Mouse (Mus musculus): Measurements from ENCODE around the gene Snai3. TPM values are rescaled to one million over a fixed set of nuclear protein-coding genes. Genes with fewer than 3 reads are reported as not detected.

Gene Snai3
- polyA plus RNA-seq, 1 experiment from 2014 or later = not detected

- Histone ChIP-seq H3K4me1 (replicated peaks; ENCODE audit: control insufficient read depth, insufficient read depth, low read length) (peaks cover 23% of the 10 kb centered on the region), H3K27me3 (ENCODE audit: control insufficient read depth, insufficient read depth, low read length) (no peaks in the 10 kb centered on the region), H3K9me3 (ENCODE audit: control insufficient read depth, low read length) (no peaks in the 10 kb centered on the region), H3K9ac (peak within 1 kb of the TSS; percentile 82), H3K27ac (peak within 1 kb of the TSS; percentile 95), H3K36me3 (replicated peaks; ENCODE audit: control insufficient read depth, insufficient read depth) (peaks cover 10% of the 10 kb centered on the region), H3K4me3 (replicated peaks; ENCODE audit: low read length) (peak within 1 kb of the TSS; percentile 74), H3K4me2 (replicated peaks) (peak within 1 kb of the TSS; percentile 85)
- WGBS = under 1% methylated on average over 47 of the region's 47 CpGs
- ATAC-seq (ENCODE audit: low FRiP score) (peak; percentile 98), DNase-seq (ENCODE audit: low spot score) (peak; percentile 98)
Measured at GRCm38 (mm10) chr8:122443262-122444006, 17.1 kb downstream of the Snai3 start, which contains the start of gene Mvd. Mvd (minus strand) TSS chr8:122443422.

- no peak for DNase-seq (ENCODE audit: low spot score)
Measured at GRCm38 (mm10) chr8:122442781-122443180, 17.8 kb downstream of the Snai3 start.

GRCm38 (mm10) chr8:122442356-122442755, 18.2 kb downstream of the Snai3 start:
- Histone ChIP-seq H3K4me2 (replicated peaks) (peak overlapping the region; percentile 85), H3K36me3 (replicated peaks; ENCODE audit: control insufficient read depth, insufficient read depth) (peaks cover 21% of the 10 kb centered on the region), H3K27ac (peak overlapping the region; percentile 85), H3K4me1 (replicated peaks; ENCODE audit: control insufficient read depth, insufficient read depth, low read length) (peaks cover 23% of the 10 kb centered on the region), H3K9me3 (ENCODE audit: control insufficient read depth, low read length) (no peaks in the 10 kb centered on the region), H3K27me3 (ENCODE audit: control insufficient read depth, insufficient read depth, low read length) (no peaks in the 10 kb centered on the region), H3K9ac (peak overlapping the region; percentile 80), H3K4me3 (replicated peaks; ENCODE audit: low read length) (peak overlapping the region; percentile 74)
- DNase-seq (ENCODE audit: low spot score) (no peak), ATAC-seq (ENCODE audit: low FRiP score) (no peak)
- 14% methylated on average over 7 of the region's 7 CpGs for WGBS

More at GRCm38 (mm10) chr8:122442781-122443180, 17.8 kb downstream of the Snai3 start:
- no peaks in the 10 kb centered on the region for H3K9me3 ChIP-seq (ENCODE audit: control insufficient read depth, low read length)
- no peaks in the 10 kb centered on the region for H3K27me3 ChIP-seq (ENCODE audit: control insufficient read depth, insufficient read depth, low read length)
- peak overlapping the region; percentile 85 for H3K4me2 ChIP-seq (replicated peaks)
- H3K4me3 ChIP-seq (replicated peaks; ENCODE audit: low read length) = peak overlapping the region; percentile 74
- peak overlapping the region; percentile 80 for H3K9ac ChIP-seq
- peaks cover 23% of the 10 kb centered on the region for H3K4me1 ChIP-seq (replicated peaks; ENCODE audit: control insufficient read depth, insufficient read depth, low read length)
- H3K27ac ChIP-seq = peak overlapping the region; percentile 85
- no peak for ATAC-seq (ENCODE audit: low FRiP score)
- under 1% methylated on average over 11 of the region's 12 CpGs for WGBS
- H3K36me3 ChIP-seq (replicated peaks; ENCODE audit: control insufficient read depth, insufficient read depth) = peaks cover 17% of the 10 kb centered on the region

GRCm38 (mm10) chr8:122441326-122441725, 19.2 kb downstream of the Snai3 start:
- H3K4me3 ChIP-seq (replicated peaks; ENCODE audit: low read length) = no peak overlapping the region
- H3K27me3 ChIP-seq (ENCODE audit: control insufficient read depth, insufficient read depth, low read length) = no peaks in the 10 kb centered on the region
- no peak overlapping the region for H3K27ac ChIP-seq
- WGBS = 100% methylated on average over 1 of the region's 1 CpGs
- peaks cover 30% of the 10 kb centered on the region for H3K36me3 ChIP-seq (replicated peaks; ENCODE audit: control insufficient read depth, insufficient read depth)
- ATAC-seq (ENCODE audit: low FRiP score) (no peak), DNase-seq (ENCODE audit: low spot score) (no peak)
- H3K4me1 ChIP-seq (replicated peaks; ENCODE audit: control insufficient read depth, insufficient read depth, low read length) = peaks cover 23% of the 10 kb centered on the region
- H3K9me3 ChIP-seq (ENCODE audit: control insufficient read depth, low read length) = no peaks in the 10 kb centered on the region
- no peak overlapping the region for H3K4me2 ChIP-seq (replicated peaks)
- no peak overlapping the region for H3K9ac ChIP-seq

GRCm38 (mm10) chr8:122439336-122439735, 21.2 kb downstream of the Snai3 start:
- 96% methylated on average over 16 of the region's 16 CpGs for WGBS
- peaks cover 49% of the 10 kb centered on the region for H3K36me3 ChIP-seq (replicated peaks; ENCODE audit: control insufficient read depth, insufficient read depth)
- ATAC-seq (ENCODE audit: low FRiP score) = no peak

GRCm38 (mm10) chr8:122437708-122438331, 22.7 kb downstream of the Snai3 start:
- Histone ChIP-seq H3K36me3 (replicated peaks; ENCODE audit: control insufficient read depth, insufficient read depth) (peaks cover 61% of the 10 kb centered on the region), H3K9me3 (ENCODE audit: control insufficient read depth, low read length) (no peaks in the 10 kb centered on the region), H3K4me2 (replicated peaks) (no peak overlapping the region), H3K4me3 (replicated peaks; ENCODE audit: low read length) (no peak overlapping the region), H3K4me1 (replicated peaks; ENCODE audit: control insufficient read depth, insufficient read depth, low read length) (peaks cover 10% of the 10 kb centered on the region; the same call in 1 of the 2 replicates), H3K27me3 (ENCODE audit: control insufficient read depth, insufficient read depth, low read length) (peaks cover 3% of the 10 kb centered on the region; the same call in 1 of the 2 replicates), H3K9ac (no peak overlapping the region), H3K27ac (no peak overlapping the region)
- WGBS = 94% methylated on average over 13 of the region's 13 CpGs
- ATAC-seq (ENCODE audit: low FRiP score) (no peak), DNase-seq (ENCODE audit: low spot score) (no peak)

More at GRCm38 (mm10) chr8:122439336-122439735, 21.2 kb downstream of the Snai3 start:
- no peaks in the 10 kb centered on the region for H3K9me3 ChIP-seq (ENCODE audit: control insufficient read depth, low read length)
- H3K27me3 ChIP-seq (ENCODE audit: control insufficient read depth, insufficient read depth, low read length) = no peaks in the 10 kb centered on the region
- H3K27ac ChIP-seq = no peak overlapping the region
- no peak for DNase-seq (ENCODE audit: low spot score)
- H3K9ac ChIP-seq = no peak overlapping the region
- no peak overlapping the region for H3K4me3 ChIP-seq (replicated peaks; ENCODE audit: low read length)
- H3K4me2 ChIP-seq (replicated peaks) = no peak overlapping the region
- H3K4me1 ChIP-seq (replicated peaks; ENCODE audit: control insufficient read depth, insufficient read depth, low read length) = peaks cover 10% of the 10 kb centered on the region; the same call in 1 of the 2 replicates

GRCm38 (mm10) chr8:122436586-122437125, 23.9 kb downstream of the Snai3 start:
- Histone ChIP-seq H3K4me3 (replicated peaks; ENCODE audit: low read length) (no peak overlapping the region), H3K4me2 (replicated peaks) (no peak overlapping the region), H3K36me3 (replicated peaks; ENCODE audit: control insufficient read depth, insufficient read depth) (peaks cover 61% of the 10 kb centered on the region), H3K9ac (no peak overlapping the region), H3K9me3 (ENCODE audit: control insufficient read depth, low read length) (no peaks in the 10 kb centered on the region), H3K27ac (no peak overlapping the region), H3K27me3 (ENCODE audit: control insufficient read depth, insufficient read depth, low read length) (peaks cover 6% of the 10 kb centered on the region; the same call in 1 of the 2 replicates), H3K4me1 (replicated peaks; ENCODE audit: control insufficient read depth, insufficient read depth, low read length) (peaks cover 6% of the 10 kb centered on the region)
- no peak for DNase-seq (ENCODE audit: low spot score)
- ATAC-seq (ENCODE audit: low FRiP score) = no peak
- 90% methylated on average over 14 of the region's 20 CpGs for WGBS

- ATAC-seq (ENCODE audit: low FRiP score) (no peak), DNase-seq (ENCODE audit: low spot score) (no peak)
- H3K27me3 ChIP-seq (ENCODE audit: control insufficient read depth, insufficient read depth, low read length) = peaks cover 6% of the 10 kb centered on the region; the same call in 1 of the 2 replicates
- H3K9ac ChIP-seq = no peak overlapping the region
- 95% methylated on average over 9 of the region's 9 CpGs for WGBS
- H3K27ac ChIP-seq = no peak overlapping the region
- H3K4me1 ChIP-seq (replicated peaks; ENCODE audit: control insufficient read depth, insufficient read depth, low read length) = peaks cover 9% of the 10 kb centered on the region
- no peak overlapping the region for H3K4me3 ChIP-seq (replicated peaks; ENCODE audit: low read length)
- no peak overlapping the region for H3K4me2 ChIP-seq (replicated peaks)
- H3K9me3 ChIP-seq (ENCODE audit: control insufficient read depth, low read length) = no peaks in the 10 kb centered on the region
- H3K36me3 ChIP-seq (replicated peaks; ENCODE audit: control insufficient read depth, insufficient read depth) = peaks cover 61% of the 10 kb centered on the region
Measured at GRCm38 (mm10) chr8:122436146-122436545, 24.4 kb downstream of the Snai3 start.

- ATAC-seq (ENCODE audit: low FRiP score) = no peak
- H3K27me3 ChIP-seq (ENCODE audit: control insufficient read depth, insufficient read depth, low read length) = peaks cover 6% of the 10 kb centered on the region; the same call in 1 of the 2 replicates
Measured at GRCm38 (mm10) chr8:122435375-122435774, 25.2 kb downstream of the Snai3 start.

More at GRCm38 (mm10) chr8:122435375-122435774, 25.2 kb downstream of the Snai3 start:
- 93% methylated on average over 6 of the region's 6 CpGs for WGBS
- H3K4me3 ChIP-seq (replicated peaks; ENCODE audit: low read length) = no peak overlapping the region
- no peak overlapping the region for H3K9ac ChIP-seq
- no peaks in the 10 kb centered on the region for H3K9me3 ChIP-seq (ENCODE audit: control insufficient read depth, low read length)
- peaks cover 61% of the 10 kb centered on the region for H3K36me3 ChIP-seq (replicated peaks; ENCODE audit: control insufficient read depth, insufficient read depth)
- no peak for DNase-seq (ENCODE audit: low spot score)
- H3K4me2 ChIP-seq (replicated peaks) = no peak overlapping the region
- peaks cover 9% of the 10 kb centered on the region for H3K4me1 ChIP-seq (replicated peaks; ENCODE audit: control insufficient read depth, insufficient read depth, low read length)
- no peak overlapping the region for H3K27ac ChIP-seq

Data from hindbrain, embryonic 14.5 days (tissue).